Mouse (Mus musculus) testis, adult 2 months (tissue): ENCODE results near the gene Spata2l.

ENCODE experiments used
- CTCF ChIP-seq: fragments of 200-500 bp; IDR thresholded peaks from 2 replicates; pipeline ENCODE4 v1.5.1; 2012; ENCODE audit warnings: low read depth, mild to moderate bottlenecking, inconsistent platforms, low read length, moderate library complexity; ENCODE audit not compliant: control insufficient read depth, insufficient read depth, insufficient replicate concordance
- POLR2A ChIP-seq: fragments of 200-500 bp; IDR thresholded peaks from 2 replicates; pipeline ENCODE4 v1.6.1; 2012; ENCODE audit warnings: low read depth, mild to moderate bottlenecking, inconsistent platforms, low read length, moderate library complexity; ENCODE audit not compliant: control insufficient read depth

GRCm38 (mm10) chr8:123250940-123251339 lies 14.9 kb upstream of the Spata2l start:
- TF ChIP-seq CTCF = no peak
- no peak for TF ChIP-seq POLR2A
